ENCODE assay signal across 8 mouse cellular contexts in genomic region chr14:72516376-72516775, GRCm38 (mm10). TPM values are rescaled to one million over a fixed set of nuclear protein-coding genes. Genes with fewer than 3 reads are reported as not detected.
DNase-seq lines count a peak whose midpoint lies in the region.

No protein-coding gene starts in this region.

- H3K4me1 ChIP-seq in embryonic facial prominence, embryonic 10.5 days, result no peaks in the 10 kb centered on the region

- H3K27me3 ChIP-seq in embryonic facial prominence, embryonic 10.5 days (replicated peaks; ENCODE audit: low read depth, poor library complexity, severe bottlenecking), result no peaks in the 10 kb centered on the region

- DNase-seq in cerebellum, postnatal 10 days, result peak; percentile 85 to 86
- DNase-seq in cerebellum, adult 8-10 months, result no peak
- DNase-seq in right cerebral cortex, adult 18-20 months, result peak; percentile 31
- no peak for DNase-seq in right cerebral cortex, postnatal 36 days (ENCODE audit: low spot score in 2 of 2)
- peak; percentile 67 for DNase-seq in embryonic facial prominence, embryonic 10.5 days (ENCODE audit: low spot score)
- peak; percentile 73 for DNase-seq in kidney, postnatal 10 days
- peak; percentile 64 for DNase-seq in lung, postnatal 36 days
- DNase-seq in urinary bladder, postnatal 36 days (ENCODE audit: low spot score in 2 of 2), result peak; percentile 39 to 54

- H3K9me3 ChIP-seq in embryonic facial prominence, embryonic 10.5 days, result no peaks in the 10 kb centered on the region

- no peak overlapping the region for H3K4me3 ChIP-seq in embryonic facial prominence, embryonic 10.5 days

- H3K27ac ChIP-seq in embryonic facial prominence, embryonic 10.5 days (replicated peaks), result no peak overlapping the region

- 28% methylated on average over 5 of the region's 5 CpGs for WGBS in embryonic facial prominence, embryonic 10.5 days

- H3K36me3 ChIP-seq in embryonic facial prominence, embryonic 10.5 days (replicated peaks), result no peaks in the 10 kb centered on the region

RNA-seq across cellular contexts. Expression of gene Gm9195, which starts 24.7 kb away (rescaled TPM):
- polyA plus RNA-seq in embryonic facial prominence, embryonic 10.5 days (2016; fragmentation: Nextera tagmentation; extraction: Ambion mirVana), result not detected in 2 replicates

Comparison
In these comparisons a context has a peak if more than half of its experiments do, and no peak if none do; other contexts are left out.
1. DNase-seq: peak in cerebellum, postnatal 10 days (2 of 2), right cerebral cortex, adult 18-20 months (single experiment), embryonic facial prominence, embryonic 10.5 days (single experiment), kidney, postnatal 10 days (single experiment), lung, postnatal 36 days (single experiment) and urinary bladder, postnatal 36 days (2 of 2); none in cerebellum, adult 8-10 months (single experiment) and right cerebral cortex, postnatal 36 days (0 of 2).